Mouse (Mus musculus) testis, adult 2 months (tissue): Measurements from ENCODE around the gene Ptpre.

Source experiments
- CTCF ChIP-seq: fragments of 200-500 bp; IDR thresholded peaks from 2 replicates; pipeline ENCODE4 v1.5.1; 2012; ENCODE audit warnings: low read depth, mild to moderate bottlenecking, inconsistent platforms, low read length, moderate library complexity; ENCODE audit not compliant: control insufficient read depth, insufficient read depth, insufficient replicate concordance
- POLR2A ChIP-seq: fragments of 200-500 bp; IDR thresholded peaks from 2 replicates; pipeline ENCODE4 v1.6.1; 2012; ENCODE audit warnings: low read depth, mild to moderate bottlenecking, inconsistent platforms, low read length, moderate library complexity; ENCODE audit not compliant: control insufficient read depth

- no peak for TF ChIP-seq CTCF
- TF ChIP-seq POLR2A, result no peak
Measured at GRCm38 (mm10) chr7:135698362-135698761, 161.1 kb downstream of the Ptpre start.
